Mouse (Mus musculus): ENCODE measurements around the gene Nhsl1. TPM values are rescaled to one million over a fixed set of nuclear protein-coding genes. Genes with fewer than 3 reads are reported as not detected.

Nhsl1 gene
- polyA plus RNA-seq, 1 experiment from 2014 or later, result 10.9 TPM

GRCm38 (mm10) chr10:18393740-18394139 lies 75.0 kb downstream of the Nhsl1 start:
- no peaks in the 10 kb centered on the region for H3K27me3 ChIP-seq (ENCODE audit: control insufficient read depth, insufficient read depth, low read length)
- no peak overlapping the region for H3K9ac ChIP-seq (replicated peaks; ENCODE audit: low read depth, low read length)
- H3K36me3 ChIP-seq (ENCODE audit: control insufficient read depth, insufficient read depth, low read length), result no peaks in the 10 kb centered on the region
- H3K4me3 ChIP-seq (ENCODE audit: low read depth, low read length), result no peak overlapping the region
- WGBS, result 50% methylated on average over 3 of the region's 3 CpGs
- no peak for ATAC-seq (ENCODE audit: insufficient number of reproducible peaks, insufficient read depth, low FRiP score, low read depth)
- no peak overlapping the region for H3K27ac ChIP-seq (ENCODE audit: low read length)
- H3K4me2 ChIP-seq (replicated peaks; ENCODE audit: low read depth, low read length), result no peak overlapping the region
- no peaks in the 10 kb centered on the region for H3K4me1 ChIP-seq (ENCODE audit: control insufficient read depth, insufficient read depth, low read length)
- no peaks in the 10 kb centered on the region for H3K9me3 ChIP-seq (ENCODE audit: control insufficient read depth, low read depth, low read length)

DNA sequence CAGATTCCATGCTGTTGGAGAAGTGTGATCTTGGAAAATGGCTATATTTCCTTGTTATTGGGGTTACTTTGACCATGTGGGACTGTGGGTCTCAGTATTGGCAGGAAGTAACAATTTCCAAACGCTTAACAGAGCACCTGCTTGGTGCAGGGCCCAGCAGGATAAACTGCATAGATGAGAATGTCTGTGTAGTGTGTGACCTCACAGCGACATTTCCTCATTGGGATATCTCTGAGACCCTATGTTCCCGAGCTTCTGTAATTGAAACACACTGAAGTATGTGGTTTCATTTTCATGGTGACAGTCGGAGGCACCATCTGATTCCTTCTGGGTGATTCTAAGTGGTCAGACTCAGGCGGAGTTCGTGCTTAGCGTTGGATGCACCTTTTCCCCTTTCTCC lies 75.5 kb downstream of the Nhsl1 start:
- Histone ChIP-seq H3K9me3 (ENCODE audit: control insufficient read depth, low read depth, low read length) (no peaks in the 10 kb centered on the region), H3K27me3 (ENCODE audit: control insufficient read depth, insufficient read depth, low read length) (no peaks in the 10 kb centered on the region), H3K27ac (ENCODE audit: low read length) (no peak overlapping the region), H3K36me3 (ENCODE audit: control insufficient read depth, insufficient read depth, low read length) (no peaks in the 10 kb centered on the region), H3K4me1 (ENCODE audit: control insufficient read depth, insufficient read depth, low read length) (no peaks in the 10 kb centered on the region), H3K4me3 (ENCODE audit: low read depth, low read length) (no peak overlapping the region), H3K9ac (replicated peaks; ENCODE audit: low read depth, low read length) (no peak overlapping the region), H3K4me2 (replicated peaks; ENCODE audit: low read depth, low read length) (no peak overlapping the region)
- ATAC-seq (ENCODE audit: insufficient number of reproducible peaks, insufficient read depth, low FRiP score, low read depth), result no peak
- 80% methylated on average over 7 of the region's 7 CpGs for WGBS

- no peak overlapping the region for H3K27ac ChIP-seq (ENCODE audit: low read length)
- ATAC-seq (ENCODE audit: insufficient number of reproducible peaks, insufficient read depth, low FRiP score, low read depth), result no peak
- H3K4me3 ChIP-seq (ENCODE audit: low read depth, low read length), result no peak overlapping the region
- no peak overlapping the region for H3K9ac ChIP-seq (replicated peaks; ENCODE audit: low read depth, low read length)
- no peaks in the 10 kb centered on the region for H3K36me3 ChIP-seq (ENCODE audit: control insufficient read depth, insufficient read depth, low read length)
- no peaks in the 10 kb centered on the region for H3K4me1 ChIP-seq (ENCODE audit: control insufficient read depth, insufficient read depth, low read length)
- 72% methylated on average over 7 of the region's 7 CpGs for WGBS
- H3K9me3 ChIP-seq (ENCODE audit: control insufficient read depth, low read depth, low read length), result no peaks in the 10 kb centered on the region
- H3K27me3 ChIP-seq (ENCODE audit: control insufficient read depth, insufficient read depth, low read length), result no peaks in the 10 kb centered on the region
- H3K4me2 ChIP-seq (replicated peaks; ENCODE audit: low read depth, low read length), result no peak overlapping the region
Observed at GRCm38 (mm10) chr10:18400089-18400644, 81.4 kb downstream of the Nhsl1 start.

GRCm38 (mm10) chr10:18400998-18401397 lies 82.2 kb downstream of the Nhsl1 start:
- H3K27me3 ChIP-seq (ENCODE audit: control insufficient read depth, insufficient read depth, low read length), result no peaks in the 10 kb centered on the region
- no peaks in the 10 kb centered on the region for H3K4me1 ChIP-seq (ENCODE audit: control insufficient read depth, insufficient read depth, low read length)
- H3K9ac ChIP-seq (replicated peaks; ENCODE audit: low read depth, low read length), result no peak overlapping the region
- WGBS, result 70% methylated on average over 8 of the region's 8 CpGs
- H3K27ac ChIP-seq (ENCODE audit: low read length), result no peak overlapping the region
- no peak for ATAC-seq (ENCODE audit: insufficient number of reproducible peaks, insufficient read depth, low FRiP score, low read depth)
- H3K36me3 ChIP-seq (ENCODE audit: control insufficient read depth, insufficient read depth, low read length), result no peaks in the 10 kb centered on the region
- no peak overlapping the region for H3K4me3 ChIP-seq (ENCODE audit: low read depth, low read length)
- H3K4me2 ChIP-seq (replicated peaks; ENCODE audit: low read depth, low read length), result no peak overlapping the region
- H3K9me3 ChIP-seq (ENCODE audit: control insufficient read depth, low read depth, low read length), result no peaks in the 10 kb centered on the region

DNA sequence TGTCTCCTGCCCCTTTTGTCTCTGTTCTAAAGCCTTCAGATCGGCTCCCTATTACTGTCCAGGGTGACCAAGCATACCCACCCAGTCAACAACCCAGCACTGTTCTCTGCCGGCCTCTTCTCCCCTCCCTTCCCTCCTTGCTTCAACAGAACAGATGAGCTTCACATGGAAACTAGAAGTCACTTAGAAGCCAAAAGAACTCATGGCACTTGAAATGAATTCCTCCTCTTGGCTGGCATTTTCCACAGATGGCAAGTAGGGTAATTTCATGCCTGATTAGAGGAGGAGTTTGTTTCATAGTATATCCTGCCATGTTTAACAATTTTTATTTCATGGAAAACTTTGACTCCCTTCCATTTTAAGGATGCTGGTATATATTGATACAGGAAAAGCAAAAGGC lies 85.2 kb downstream of the Nhsl1 start:
- WGBS, result 75% methylated on average over 2 of the region's 2 CpGs
- H3K36me3 ChIP-seq (ENCODE audit: control insufficient read depth, insufficient read depth, low read length), result no peaks in the 10 kb centered on the region

DNA sequence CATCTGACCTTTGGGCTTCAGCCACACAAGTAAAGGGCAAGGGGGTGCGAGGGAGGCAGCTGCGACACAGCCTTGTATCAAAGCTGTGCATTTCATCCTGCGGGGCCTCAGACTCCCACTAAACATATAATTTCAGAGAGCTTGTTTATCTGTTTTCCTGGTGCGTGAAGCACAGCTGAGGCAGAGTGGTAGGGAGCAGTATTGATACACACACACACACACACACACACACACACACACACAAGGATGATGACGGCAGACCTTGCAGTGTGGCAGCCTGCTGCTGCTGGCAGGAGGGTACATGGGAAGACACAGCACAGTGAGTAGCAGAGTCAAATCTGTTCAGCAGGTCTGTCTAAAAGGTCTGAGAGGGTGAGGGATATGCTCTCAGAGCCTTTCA lies 85.9 kb downstream of the Nhsl1 start:
- H3K27ac ChIP-seq (ENCODE audit: low read length), result no peak overlapping the region
- peaks cover 14% of the 10 kb centered on the region; the same call in 1 of the 2 replicates for H3K4me1 ChIP-seq (ENCODE audit: control insufficient read depth, insufficient read depth, low read length)
- 67% methylated on average over 5 of the region's 5 CpGs for WGBS
- no peak overlapping the region for H3K4me3 ChIP-seq (ENCODE audit: low read depth, low read length)
- ATAC-seq (ENCODE audit: insufficient number of reproducible peaks, insufficient read depth, low FRiP score, low read depth), result no peak
- no peaks in the 10 kb centered on the region for H3K27me3 ChIP-seq (ENCODE audit: control insufficient read depth, insufficient read depth, low read length)
- no peaks in the 10 kb centered on the region for H3K36me3 ChIP-seq (ENCODE audit: control insufficient read depth, insufficient read depth, low read length)
- no peak overlapping the region for H3K4me2 ChIP-seq (replicated peaks; ENCODE audit: low read depth, low read length)
- H3K9ac ChIP-seq (replicated peaks; ENCODE audit: low read depth, low read length), result no peak overlapping the region
- H3K9me3 ChIP-seq (ENCODE audit: control insufficient read depth, low read depth, low read length), result no peaks in the 10 kb centered on the region

More for the DNA sequence above, 85.2 kb downstream of the Nhsl1 start:
- no peak overlapping the region for H3K9ac ChIP-seq (replicated peaks; ENCODE audit: low read depth, low read length)
- H3K27ac ChIP-seq (ENCODE audit: low read length), result no peak overlapping the region
- no peak for ATAC-seq (ENCODE audit: insufficient number of reproducible peaks, insufficient read depth, low FRiP score, low read depth)
- no peaks in the 10 kb centered on the region for H3K9me3 ChIP-seq (ENCODE audit: control insufficient read depth, low read depth, low read length)
- H3K4me2 ChIP-seq (replicated peaks; ENCODE audit: low read depth, low read length), result no peak overlapping the region
- no peaks in the 10 kb centered on the region for H3K27me3 ChIP-seq (ENCODE audit: control insufficient read depth, insufficient read depth, low read length)
- H3K4me1 ChIP-seq (ENCODE audit: control insufficient read depth, insufficient read depth, low read length), result peaks cover 7% of the 10 kb centered on the region; the same call in 1 of the 2 replicates
- H3K4me3 ChIP-seq (ENCODE audit: low read depth, low read length), result no peak overlapping the region

- Histone ChIP-seq H3K27me3 (ENCODE audit: control insufficient read depth, insufficient read depth, low read length) (no peaks in the 10 kb centered on the region), H3K4me2 (replicated peaks; ENCODE audit: low read depth, low read length) (peak overlapping the region; percentile 70), H3K4me1 (ENCODE audit: control insufficient read depth, insufficient read depth, low read length) (peaks cover 24% of the 10 kb centered on the region; the same call in 1 of the 2 replicates), H3K9me3 (ENCODE audit: control insufficient read depth, low read depth, low read length) (no peaks in the 10 kb centered on the region), H3K36me3 (ENCODE audit: control insufficient read depth, insufficient read depth, low read length) (no peaks in the 10 kb centered on the region), H3K27ac (ENCODE audit: low read length) (peak overlapping the region; percentile 68; the same call in 1 of the 2 replicates), H3K4me3 (ENCODE audit: low read depth, low read length) (peak overlapping the region; percentile 55), H3K9ac (replicated peaks; ENCODE audit: low read depth, low read length) (peak overlapping the region; percentile 45)
- peak; percentile 94 for ATAC-seq (ENCODE audit: insufficient number of reproducible peaks, insufficient read depth, low FRiP score, low read depth)
- WGBS, result under 1% methylated on average over 21 of the region's 21 CpGs
Observed at GRCm38 (mm10) chr10:18407062-18407830, 88.5 kb downstream of the Nhsl1 start.

GRCm38 (mm10) chr10:18408128-18408527 lies 89.3 kb downstream of the Nhsl1 start:
- no peaks in the 10 kb centered on the region for H3K27me3 ChIP-seq (ENCODE audit: control insufficient read depth, insufficient read depth, low read length)
- WGBS, result 6% methylated on average over 11 of the region's 11 CpGs
- H3K4me2 ChIP-seq (replicated peaks; ENCODE audit: low read depth, low read length), result peak overlapping the region; percentile 70
- H3K4me1 ChIP-seq (ENCODE audit: control insufficient read depth, insufficient read depth, low read length), result peaks cover 24% of the 10 kb centered on the region; the same call in 1 of the 2 replicates
- H3K9ac ChIP-seq (replicated peaks; ENCODE audit: low read depth, low read length), result 0 out of 2 replicates have a peak overlapping the region, but pooled peaks have one; percentile 19
- H3K36me3 ChIP-seq (ENCODE audit: control insufficient read depth, insufficient read depth, low read length), result no peaks in the 10 kb centered on the region
- H3K4me3 ChIP-seq (ENCODE audit: low read depth, low read length), result peak overlapping the region; percentile 55
- no peak for ATAC-seq (ENCODE audit: insufficient number of reproducible peaks, insufficient read depth, low FRiP score, low read depth)
- no peaks in the 10 kb centered on the region for H3K9me3 ChIP-seq (ENCODE audit: control insufficient read depth, low read depth, low read length)
- H3K27ac ChIP-seq (ENCODE audit: low read length), result no peak overlapping the region
